Mouse (Mus musculus) spleen, embryonic (tissue): ENCODE results near the gene Gm21149.
"Not testable (repeated sequence)": the region's sequence is repeated elsewhere in the genome, so short reads cannot be mapped to it uniquely, and the experiment has no call there.

Experiments used
- CTCF ChIA-PET: fragments of 350-600 bp; sonication (Branson Sonifier 250); formaldehyde crosslinking; loops from one replicate; lab custom pipeline; 2022; lab: Charles Lee

The Gm21149 gene

DNA sequence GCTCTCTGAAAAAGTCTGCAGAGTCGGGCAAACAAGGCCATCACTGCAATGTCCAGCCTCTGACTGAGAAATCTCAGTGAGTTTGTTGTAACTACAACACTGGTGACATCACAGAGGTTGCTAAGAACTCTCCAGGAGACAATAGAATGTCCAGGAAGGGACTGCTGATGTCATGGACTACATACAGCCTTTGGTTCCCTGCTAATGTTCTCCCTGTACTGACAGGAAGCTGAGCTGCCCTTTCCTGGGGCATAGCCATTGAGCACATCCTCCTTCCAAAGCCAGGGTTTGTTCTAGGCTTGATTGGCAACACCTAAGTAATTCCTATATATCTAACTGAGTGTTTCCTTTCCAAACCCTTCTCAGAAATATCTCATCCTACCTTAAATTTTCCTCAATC, at the start of gene Gm21149:
Gene Gm21149, minus strand, starts transcription at position 101 of the 400 bp plus-strand sequence.
- CTCF ChIA-PET: not testable (repeated sequence)

GRCm38 (mm10) chr5:15522470-15522869, 46.1 kb upstream of the Gm21149 start:
- CTCF ChIA-PET: not testable (repeated sequence)

DNA sequence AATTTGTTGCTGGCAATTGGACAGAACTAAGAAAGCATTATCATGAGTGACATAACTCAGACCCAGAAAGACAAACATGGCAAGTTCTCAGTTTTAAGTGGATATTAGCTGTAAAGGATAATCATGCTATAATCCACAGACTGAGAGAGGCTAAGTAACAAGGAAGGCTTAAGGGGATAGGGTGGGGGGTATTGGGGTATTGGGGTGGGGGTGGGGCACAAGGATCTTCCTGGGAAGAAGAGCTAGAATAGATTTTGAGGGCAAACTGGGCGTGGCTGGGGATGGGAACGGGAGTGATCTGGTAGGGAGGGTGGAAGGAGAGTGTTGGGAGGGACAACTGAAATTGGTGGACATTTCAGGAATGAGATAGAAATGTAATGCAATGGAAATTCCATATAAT, 45.7 kb upstream of the Gm21149 start:
- CTCF ChIA-PET: not testable (repeated sequence)

- CTCF ChIA-PET: not testable (repeated sequence)
These were observed 44.1 kb upstream of the Gm21149 start for GRCm38 (mm10) chr5:15520418-15520817.

DNA sequence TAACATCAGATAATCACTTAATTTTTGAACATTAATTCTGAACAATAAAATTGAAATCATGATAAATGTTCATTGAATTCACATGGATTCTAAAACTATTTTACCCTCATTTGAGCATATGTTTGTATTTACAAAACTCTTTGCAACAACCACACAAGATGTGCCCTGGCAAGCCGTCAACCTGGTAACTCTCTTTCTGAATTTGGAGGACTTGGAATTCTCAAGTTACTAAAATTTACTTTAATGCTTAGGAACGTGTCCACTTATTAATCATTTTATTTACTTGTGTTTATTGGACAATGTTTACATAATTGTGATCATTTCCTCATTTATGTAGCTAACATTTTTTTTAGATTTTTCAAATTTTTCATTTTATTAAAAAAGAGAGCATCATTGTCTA, 40.8 kb upstream of the Gm21149 start:
- CTCF ChIA-PET: not testable (repeated sequence)

GRCm38 (mm10) chr5:15512236-15512635, 35.9 kb upstream of the Gm21149 start:
- CTCF ChIA-PET: not testable (repeated sequence)

GRCm38 (mm10) chr5:15509911-15510310, 33.6 kb upstream of the Gm21149 start:
- CTCF ChIA-PET: not testable (repeated sequence)

- CTCF ChIA-PET: not testable (repeated sequence)
These were observed 32.4 kb upstream of the Gm21149 start for GRCm38 (mm10) chr5:15508460-15509451.

DNA sequence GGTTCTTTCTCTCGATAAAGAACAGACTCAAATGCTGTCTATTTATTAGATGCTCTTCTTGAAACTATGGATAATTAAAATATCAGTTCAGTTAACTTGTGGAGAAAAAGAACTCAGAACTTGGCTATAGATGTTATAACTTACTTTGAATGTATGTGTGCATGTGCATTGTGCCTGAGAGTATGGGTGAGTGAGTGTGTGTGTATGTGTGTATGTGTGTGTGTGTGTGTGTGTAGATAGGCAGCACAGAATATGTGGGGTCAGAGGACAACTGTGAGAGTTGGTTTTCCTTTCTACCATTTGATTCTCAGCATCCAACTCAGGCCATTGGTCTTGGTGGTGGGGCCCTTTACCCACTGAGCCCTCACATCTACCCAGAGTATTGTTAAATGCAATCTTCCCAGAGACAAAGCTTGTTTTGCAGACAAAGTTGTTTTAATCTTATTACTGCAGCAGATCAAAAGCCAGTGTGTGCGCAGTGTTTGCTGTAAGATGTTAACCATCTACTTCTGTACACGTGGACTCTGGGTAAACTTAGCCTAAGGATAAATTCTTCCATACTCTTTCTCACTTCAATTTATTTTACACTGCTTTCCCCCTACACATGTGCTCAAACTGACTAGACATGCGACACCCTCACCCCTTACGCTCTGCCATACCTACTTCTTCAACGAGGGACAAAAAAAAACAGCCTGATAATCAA, 31.6 kb upstream of the Gm21149 start:
- CTCF ChIA-PET: not testable (repeated sequence)

- CTCF ChIA-PET: no interaction called here
These were observed 30.9 kb upstream of the Gm21149 start for GRCm38 (mm10) chr5:15507309-15507619.

DNA sequence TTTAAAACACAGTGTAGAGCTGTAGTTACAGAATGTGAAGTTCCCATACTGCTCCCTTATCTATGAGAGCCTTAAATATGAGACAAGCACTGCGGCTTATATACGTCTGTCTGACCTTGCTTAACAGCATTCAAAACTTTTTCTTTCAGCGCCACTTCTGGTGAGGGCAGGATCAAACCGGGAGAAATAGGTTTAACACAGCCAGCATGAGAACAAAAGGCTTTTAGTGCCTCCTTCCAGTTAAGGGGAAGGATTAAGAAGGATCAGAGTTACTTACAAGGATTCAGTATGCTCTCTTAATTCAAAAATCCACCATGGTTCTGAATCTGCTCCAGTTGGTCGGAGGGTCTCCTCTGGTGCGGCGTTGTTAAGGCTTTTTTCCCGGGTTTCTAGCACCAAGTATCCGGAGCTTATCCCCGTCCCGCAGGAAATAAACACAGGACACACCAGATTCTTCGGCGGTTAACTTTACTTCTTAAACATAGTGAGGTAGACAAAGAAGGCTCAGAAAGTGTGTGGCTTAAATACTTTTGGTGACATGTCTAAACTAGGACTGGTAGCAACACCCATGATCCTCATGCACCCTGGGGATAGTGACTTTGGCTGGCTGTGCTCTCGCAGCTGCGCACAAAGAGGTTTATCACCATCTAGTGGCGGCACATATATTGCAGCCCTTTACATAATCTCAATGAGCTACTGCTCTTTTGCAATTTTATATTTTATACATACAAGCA, 30.4 kb upstream of the Gm21149 start:
- CTCF ChIA-PET: no interaction called here

GRCm38 (mm10) chr5:15498774-15499400, 22.6 kb upstream of the Gm21149 start:
- CTCF ChIA-PET: not testable (repeated sequence)

DNA sequence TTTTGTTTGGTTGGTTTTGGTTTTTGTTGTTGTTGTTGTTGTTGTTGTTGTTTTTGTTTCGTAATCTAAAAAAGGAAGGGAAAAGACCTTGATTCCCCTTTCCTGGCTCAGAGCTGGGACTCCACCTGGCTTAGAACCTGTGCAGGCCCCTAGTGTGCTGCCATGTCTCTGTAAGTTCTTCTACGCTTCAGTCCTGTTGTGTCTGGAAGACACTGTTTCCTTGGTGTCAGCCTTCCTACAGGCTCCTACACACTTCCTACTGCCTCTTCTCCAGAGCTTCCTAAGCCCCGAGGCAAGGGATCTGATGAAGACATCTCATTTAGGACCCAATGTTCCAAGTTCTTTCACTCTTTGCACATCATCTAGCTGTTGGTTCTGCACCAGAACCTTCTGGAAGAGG, 22.0 kb upstream of the Gm21149 start:
- CTCF ChIA-PET: not testable (repeated sequence)

DNA sequence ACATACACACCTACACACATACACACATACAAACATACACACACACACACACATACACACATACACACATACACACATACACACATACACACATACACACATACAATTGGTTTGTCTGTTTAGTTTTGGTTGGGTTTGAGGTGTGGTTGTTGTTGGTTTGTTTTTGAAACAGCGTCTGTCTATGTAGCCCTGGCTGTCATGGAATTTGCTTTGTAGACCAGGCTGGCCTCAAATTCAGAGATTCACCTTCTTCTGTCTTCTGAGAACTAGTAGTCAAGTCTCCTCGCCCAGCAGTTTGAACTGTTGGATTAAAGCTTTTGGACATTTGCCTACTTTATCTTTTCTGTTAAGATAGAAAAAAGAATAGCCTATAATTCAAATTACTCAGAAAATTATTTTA, 14.6 kb upstream of the Gm21149 start:
- CTCF ChIA-PET: not testable (repeated sequence)

- CTCF ChIA-PET: no interaction called here
These were observed 12.4 kb upstream of the Gm21149 start for GRCm38 (mm10) chr5:15488743-15489142.

GRCm38 (mm10) chr5:15484616-15485015, 8.3 kb upstream of the Gm21149 start:
- CTCF ChIA-PET: not testable (repeated sequence)

- CTCF ChIA-PET: not testable (repeated sequence)
These were observed 7.3 kb upstream of the Gm21149 start for GRCm38 (mm10) chr5:15483576-15483975.

GRCm38 (mm10) chr5:15482815-15483214, 6.5 kb upstream of the Gm21149 start:
- CTCF ChIA-PET: not testable (repeated sequence)

GRCm38 (mm10) chr5:15470141-15470540, 6.2 kb downstream of the Gm21149 start:
- CTCF ChIA-PET: not testable (repeated sequence)

DNA sequence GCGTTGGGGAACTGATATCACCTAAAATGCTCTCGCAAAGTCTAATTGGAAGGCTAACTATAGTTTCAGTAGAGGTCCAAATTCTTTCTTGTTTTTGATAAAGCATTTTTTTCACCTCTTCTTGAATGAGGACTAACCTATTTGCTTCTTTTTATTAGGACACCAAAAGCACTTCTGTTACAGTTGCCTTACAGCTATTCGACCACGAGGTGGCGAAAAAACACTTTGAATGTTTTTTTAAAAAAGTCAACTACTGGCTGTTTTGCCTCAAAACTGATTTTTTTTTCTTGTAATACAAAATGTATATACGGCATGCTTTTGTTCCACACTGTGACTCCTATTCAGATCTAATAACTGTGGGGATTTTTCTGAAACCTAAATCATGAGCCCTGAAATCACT, 8.6 kb downstream of the Gm21149 start:
- CTCF ChIA-PET: not testable (repeated sequence)

DNA sequence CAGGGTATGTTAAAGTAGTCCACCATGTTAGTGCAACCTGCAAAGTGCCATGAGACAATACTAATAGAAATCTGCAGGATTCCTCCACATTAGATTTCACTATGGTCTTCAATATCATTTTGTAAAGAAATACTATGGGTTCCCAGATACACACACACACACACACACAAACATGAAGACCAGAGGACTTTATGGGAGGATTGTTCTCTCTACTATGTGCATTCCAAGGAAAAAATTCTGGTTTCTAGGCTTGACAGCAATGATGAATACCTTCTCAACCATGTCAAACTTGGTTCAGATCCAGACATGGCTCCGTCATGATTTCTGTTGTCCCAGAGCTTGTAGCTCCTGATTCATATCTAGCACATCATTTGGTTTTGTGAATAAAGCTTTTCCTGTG, 10.1 kb downstream of the Gm21149 start:
- CTCF ChIA-PET: not testable (repeated sequence)

DNA sequence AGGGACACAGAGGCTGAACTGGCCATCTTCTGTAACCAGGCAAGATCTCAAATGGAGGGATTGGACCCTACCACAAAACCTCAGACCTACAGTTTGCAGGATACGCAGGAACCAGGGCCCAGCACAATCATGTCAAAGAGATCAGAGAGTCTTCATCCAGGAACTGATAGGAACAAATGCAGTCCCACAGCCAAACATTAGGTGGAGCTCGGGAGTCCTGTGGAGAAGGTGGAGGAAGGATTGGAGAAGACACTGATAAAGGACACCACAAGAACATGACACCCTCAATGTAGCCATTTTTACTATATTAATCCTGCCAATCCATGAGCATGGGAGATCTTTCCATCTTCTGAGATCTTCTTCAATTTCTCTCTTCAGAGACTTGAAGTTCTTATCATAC, 12.8 kb downstream of the Gm21149 start:
- CTCF ChIA-PET: not testable (repeated sequence)
